Mouse (Mus musculus) forebrain, embryonic 16.5 days (tissue): ENCODE results near the gene Slc6a1. TPM values are rescaled to one million over a fixed set of nuclear protein-coding genes. Genes with fewer than 3 reads are reported as not detected.

Experiments
- ATAC-seq: fragments of 200-750 bp; cut with Nextera tagmentation; 2 replicates; pipeline ENCODE4 v1.8.0; 2017; ENCODE audit warnings: mild to moderate bottlenecking, moderate library complexity
- H3K27ac ChIP-seq: fragments of 300-500 bp; sonication (generic); 2 replicates; pipeline ENCODE4 v1.5.1; 2014; ENCODE audit warnings: low read length, control low read depth
- H3K27me3 ChIP-seq: fragments of 300-500 bp; sonication (generic); replicated peaks from 2 replicates; pipeline ENCODE4 v1.6.1; 2014; ENCODE audit warnings: low read length; ENCODE audit not compliant: control insufficient read depth, insufficient read depth
- H3K36me3 ChIP-seq: fragments of 300-500 bp; sonication (generic); 2 replicates; pipeline ENCODE4 v1.6.1; 2014; ENCODE audit not compliant: control insufficient read depth, insufficient read depth
- H3K4me1 ChIP-seq: fragments of 300-500 bp; sonication (generic); replicated peaks from 2 replicates; pipeline ENCODE4 v1.6.1; 2014; ENCODE audit warnings: low read length; ENCODE audit not compliant: control insufficient read depth, insufficient read depth
- H3K4me2 ChIP-seq: fragments of 300-500 bp; sonication (generic); 2 replicates; pipeline ENCODE4 v1.6.1; 2014; ENCODE audit warnings: mild to moderate bottlenecking, low read length, control low read depth
- H3K4me3 ChIP-seq: fragments of 300-500 bp; sonication (generic); replicated peaks from 2 replicates; pipeline ENCODE4 v1.5.1; 2014; ENCODE audit warnings: mild to moderate bottlenecking, low read length, control low read depth
- H3K9ac ChIP-seq: fragments of 300-500 bp; sonication (generic); replicated peaks from 2 replicates; pipeline ENCODE4 v1.6.1; 2014; ENCODE audit warnings: low read depth, low read length, control low read depth
- H3K9me3 ChIP-seq: fragments of 300-500 bp; sonication (generic); 2 replicates; pipeline ENCODE4 v1.6.1; 2016; ENCODE audit warnings: low read length; ENCODE audit not compliant: control insufficient read depth
- WGBS: fragments of 180-500 bp; shearing (Covaris S2); extraction: QIAGEN DNeasy Blood & Tissue Kit; methylation state at CpG from one replicate; pipeline ENCODE4 v1.1.7; 2014; 5-methylcytosine and 5-hydroxymethylcytosine counted together
- polyA plus RNA-seq: library from polyadenylated mRNA; unstranded; fragments of >200 nt; fragmentation: Nextera tagmentation; extraction: Ambion mirVana; gene quantifications from 2 replicates; pipeline ENCODE4 v1.2.1, GENCODE M21; 2015

Gene Slc6a1
- polyA plus RNA-seq, 1 experiment from 2014 or later: 138 TPM

DNA sequence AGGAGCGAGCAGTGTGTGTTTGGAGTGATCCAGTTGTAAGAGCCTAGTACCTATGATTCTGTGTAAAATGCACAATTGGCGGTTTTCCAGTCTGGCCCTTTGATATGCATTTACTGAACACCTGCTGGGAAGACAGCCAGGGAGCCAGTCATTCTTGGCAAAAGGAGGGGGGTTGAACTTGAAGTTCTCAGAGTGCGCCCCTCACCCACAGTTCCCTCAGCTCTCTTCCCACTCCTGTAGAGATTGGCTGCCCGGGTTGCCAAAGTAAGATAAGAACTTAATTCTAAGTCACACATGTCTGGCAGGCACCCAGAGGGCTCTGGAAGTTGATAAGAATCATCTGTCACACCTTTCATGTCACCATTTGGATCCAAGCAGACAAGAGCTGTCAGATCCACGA, 18.0 kb upstream of the Slc6a1 start:
- Histone ChIP-seq H3K4me2 (no peak overlapping the region), H3K36me3 (no peaks in the 10 kb centered on the region), H3K27me3 (no peaks in the 10 kb centered on the region), H3K4me3 (no peak overlapping the region), H3K9me3 (no peaks in the 10 kb centered on the region), H3K9ac (no peak overlapping the region), H3K27ac (peak overlapping the region; percentile 54), H3K4me1 (peaks cover 19% of the 10 kb centered on the region)
- ATAC-seq: peak; percentile 57; the same call in 1 of the 2 replicates
- WGBS: 24% methylated on average over 5 of the region's 5 CpGs

DNA sequence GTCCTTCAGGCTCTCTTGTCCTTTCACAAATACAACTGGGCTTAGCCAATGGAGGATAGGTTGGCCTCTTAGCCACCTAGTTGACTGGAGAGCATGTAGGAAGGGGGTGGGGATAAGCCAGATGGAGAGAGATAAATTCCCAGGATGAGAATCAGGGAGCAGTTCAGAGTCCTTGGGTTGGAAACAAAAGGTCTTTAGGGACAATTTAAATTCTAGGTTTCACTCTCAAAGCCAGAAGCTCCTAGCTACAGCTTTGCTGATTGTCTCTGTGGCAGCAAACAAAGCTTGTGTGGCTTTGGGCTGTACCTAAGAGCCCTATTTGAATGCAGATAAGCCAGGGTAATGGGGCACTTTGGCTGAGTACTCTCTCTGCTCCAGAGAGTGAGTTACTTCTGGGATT, 16.2 kb upstream of the Slc6a1 start:
- no peak overlapping the region for H3K27ac ChIP-seq
- no peaks in the 10 kb centered on the region for H3K9me3 ChIP-seq
- H3K9ac ChIP-seq: no peak overlapping the region
- H3K4me3 ChIP-seq: no peak overlapping the region
- no peak overlapping the region for H3K4me2 ChIP-seq
- no peak for ATAC-seq
- peaks cover 19% of the 10 kb centered on the region for H3K4me1 ChIP-seq
- no peaks in the 10 kb centered on the region for H3K36me3 ChIP-seq
- H3K27me3 ChIP-seq: no peaks in the 10 kb centered on the region

DNA sequence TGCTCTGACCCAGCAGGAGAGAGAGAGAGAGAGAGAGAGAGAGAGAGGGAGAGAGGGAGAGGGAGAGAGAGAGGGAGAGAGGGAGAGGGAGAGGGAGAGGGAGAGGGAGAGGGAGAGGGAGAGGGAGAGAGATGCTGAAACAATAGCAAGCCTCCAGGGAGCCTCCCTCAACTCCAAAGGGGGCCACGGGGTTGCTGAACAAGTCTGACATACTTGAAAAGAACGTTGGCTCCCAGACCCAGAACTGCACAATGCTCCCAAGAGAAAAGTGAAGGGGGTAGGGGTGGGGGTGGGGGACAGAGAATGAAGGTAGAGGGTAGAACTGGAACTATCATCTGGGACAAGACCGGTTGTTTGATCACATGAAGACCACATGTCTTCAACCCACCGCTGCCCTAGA, 14.5 kb upstream of the Slc6a1 start:
- no peak for ATAC-seq
- no peak overlapping the region for H3K9ac ChIP-seq
- 31% methylated on average over 4 of the region's 4 CpGs for WGBS

DNA sequence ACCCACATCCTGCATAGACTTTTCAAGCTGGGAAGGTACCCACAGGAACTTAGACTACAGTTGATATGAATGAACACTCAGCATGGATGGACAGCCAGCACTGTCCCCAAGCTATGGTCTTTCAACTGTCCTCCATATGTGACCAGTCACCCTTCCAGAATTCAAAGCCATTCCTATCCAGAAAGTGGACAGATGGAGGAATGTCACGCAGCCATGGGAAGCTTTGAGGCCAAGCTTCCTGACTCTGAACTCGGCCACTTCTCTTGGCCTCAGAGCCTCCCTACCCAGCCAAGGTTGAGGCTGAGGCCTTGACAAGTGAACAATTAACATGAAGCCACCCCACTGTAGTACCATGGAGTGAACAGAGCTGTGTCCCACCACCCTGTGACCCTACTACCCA, 12.8 kb upstream of the Slc6a1 start:
- no peak overlapping the region for H3K4me3 ChIP-seq
- H3K36me3 ChIP-seq: no peaks in the 10 kb centered on the region
- no peaks in the 10 kb centered on the region for H3K27me3 ChIP-seq
- ATAC-seq: no peak
- no peak overlapping the region for H3K27ac ChIP-seq
- 85% methylated on average over 2 of the region's 2 CpGs for WGBS
- H3K9ac ChIP-seq: no peak overlapping the region
- no peaks in the 10 kb centered on the region for H3K9me3 ChIP-seq
- H3K4me2 ChIP-seq: no peak overlapping the region
- peaks cover 21% of the 10 kb centered on the region for H3K4me1 ChIP-seq

More for the DNA sequence above, 14.5 kb upstream of the Slc6a1 start:
- Histone ChIP-seq H3K27ac (no peak overlapping the region), H3K9me3 (no peaks in the 10 kb centered on the region), H3K4me3 (no peak overlapping the region), H3K36me3 (no peaks in the 10 kb centered on the region), H3K4me1 (peaks cover 23% of the 10 kb centered on the region), H3K4me2 (no peak overlapping the region), H3K27me3 (no peaks in the 10 kb centered on the region)

DNA sequence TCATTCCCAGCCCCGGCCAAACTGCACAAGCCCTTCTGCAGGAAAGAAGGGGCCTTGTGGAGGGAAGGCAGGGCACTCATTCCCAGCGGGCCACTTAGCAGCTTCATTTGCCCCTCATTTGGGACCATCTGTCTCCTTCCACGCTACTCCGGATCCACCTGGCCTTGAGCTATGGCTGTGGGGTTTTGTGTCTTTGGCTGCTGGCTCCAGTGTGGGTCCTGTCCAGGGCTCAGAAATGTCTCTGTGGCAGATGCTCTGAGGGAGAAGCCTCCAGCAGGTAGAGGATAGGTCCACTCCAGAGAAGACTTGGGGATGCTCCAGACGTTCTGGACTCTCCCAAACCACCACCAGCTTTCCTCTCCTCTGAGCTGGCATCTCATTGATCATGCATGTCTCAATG, 11.6 kb upstream of the Slc6a1 start:
- Histone ChIP-seq H3K4me2 (no peak overlapping the region), H3K27ac (no peak overlapping the region), H3K4me1 (peaks cover 18% of the 10 kb centered on the region), H3K4me3 (no peak overlapping the region), H3K36me3 (no peaks in the 10 kb centered on the region), H3K9me3 (no peaks in the 10 kb centered on the region), H3K9ac (no peak overlapping the region), H3K27me3 (no peaks in the 10 kb centered on the region)
- WGBS: 62% methylated on average over 5 of the region's 5 CpGs
- ATAC-seq: no peak

DNA sequence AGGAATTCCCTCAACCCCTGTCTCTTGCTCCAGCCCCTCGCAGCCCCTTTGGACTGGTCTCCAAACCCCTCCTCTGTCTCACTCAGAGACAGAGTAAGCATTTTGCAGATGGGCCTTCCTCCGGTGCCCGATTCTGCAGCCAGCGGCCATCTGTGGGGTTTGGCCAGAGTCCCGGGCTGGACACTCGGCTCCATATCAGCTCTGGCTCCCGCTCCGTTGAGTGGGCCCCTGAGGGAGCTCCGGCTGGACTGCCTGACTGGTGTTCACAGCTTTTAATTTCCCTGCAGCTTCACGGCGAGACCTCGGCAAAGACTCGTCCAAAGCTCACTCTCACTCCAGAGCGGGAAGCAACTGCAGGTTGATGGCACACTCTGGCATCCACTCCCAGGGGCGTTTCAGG, 10.2 kb upstream of the Slc6a1 start:
- no peak overlapping the region for H3K4me2 ChIP-seq
- WGBS: 57% methylated on average over 15 of the region's 15 CpGs
- no peak overlapping the region for H3K27ac ChIP-seq
- peaks cover 18% of the 10 kb centered on the region for H3K4me1 ChIP-seq
- no peak for ATAC-seq
- H3K9me3 ChIP-seq: no peaks in the 10 kb centered on the region
- H3K36me3 ChIP-seq: no peaks in the 10 kb centered on the region
- no peaks in the 10 kb centered on the region for H3K27me3 ChIP-seq
- no peak overlapping the region for H3K9ac ChIP-seq
- no peak overlapping the region for H3K4me3 ChIP-seq

DNA sequence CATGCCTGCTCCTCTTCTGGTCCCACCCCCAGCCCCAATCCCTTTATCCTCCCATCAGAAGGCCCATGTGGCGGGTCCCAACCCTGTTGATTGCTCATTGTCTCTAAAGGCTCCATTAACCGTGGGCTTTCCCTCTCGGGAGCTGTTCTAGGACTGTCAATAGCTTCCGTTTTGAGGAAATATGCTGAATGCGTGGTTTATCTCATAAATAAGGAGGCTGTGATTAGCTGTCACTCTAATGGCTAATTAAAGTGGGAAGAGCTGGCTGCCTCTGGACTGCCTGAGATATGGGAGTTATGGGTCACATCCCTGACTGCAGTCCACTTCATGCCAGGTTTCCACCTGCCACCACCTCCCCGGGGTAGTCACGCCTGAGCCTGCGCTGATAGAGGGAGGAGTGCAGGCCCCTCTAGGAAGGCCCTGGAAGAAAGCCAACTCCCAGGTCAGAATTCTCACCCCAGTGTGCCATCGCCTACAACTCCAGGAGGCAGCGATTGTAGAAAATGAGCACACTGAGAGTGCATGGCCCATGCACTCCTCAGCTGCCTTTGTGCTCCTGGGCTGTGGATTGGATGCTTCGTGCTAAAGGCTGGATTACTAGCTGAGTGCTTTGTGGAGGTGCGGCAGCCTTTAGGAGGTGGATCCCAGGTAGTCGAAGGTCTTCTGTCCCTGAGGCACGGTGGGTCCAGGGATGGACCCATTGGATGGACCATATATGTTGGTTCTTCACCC, 8.3 kb upstream of the Slc6a1 start:
- Histone ChIP-seq H3K9ac (no peak overlapping the region), H3K9me3 (no peaks in the 10 kb centered on the region), H3K27me3 (no peaks in the 10 kb centered on the region), H3K36me3 (no peaks in the 10 kb centered on the region), H3K4me2 (no peak overlapping the region), H3K4me1 (peaks cover 18% of the 10 kb centered on the region), H3K27ac (peak overlapping the region; percentile 77), H3K4me3 (no peak overlapping the region)
- ATAC-seq: peak; percentile 78
- 37% methylated on average over 14 of the region's 14 CpGs for WGBS

DNA sequence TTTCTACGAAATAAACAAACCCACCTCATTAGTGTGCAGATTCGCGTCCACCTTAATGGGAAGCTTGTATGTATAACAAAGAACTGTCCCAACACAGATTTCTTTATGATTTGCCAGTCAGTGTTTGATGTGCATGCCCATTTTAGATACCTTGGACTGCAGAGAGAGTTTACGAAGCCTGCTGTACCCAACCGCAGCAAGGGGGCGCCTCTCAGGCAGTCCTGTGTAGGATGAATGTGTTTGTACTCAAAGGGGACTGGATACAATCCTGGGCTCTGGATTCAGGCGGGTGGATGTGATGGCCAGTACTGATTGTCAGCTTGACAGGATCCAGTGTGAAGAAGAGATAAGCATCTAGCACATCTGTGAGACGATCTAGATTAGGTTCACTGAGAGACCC, 6.6 kb upstream of the Slc6a1 start:
- WGBS: 43% methylated on average over 8 of the region's 8 CpGs
- Histone ChIP-seq H3K9me3 (no peaks in the 10 kb centered on the region), H3K4me2 (no peak overlapping the region), H3K27me3 (no peaks in the 10 kb centered on the region), H3K27ac (no peak overlapping the region), H3K9ac (no peak overlapping the region), H3K4me1 (peaks cover 18% of the 10 kb centered on the region), H3K4me3 (no peak overlapping the region), H3K36me3 (no peaks in the 10 kb centered on the region)
- no peak for ATAC-seq

DNA sequence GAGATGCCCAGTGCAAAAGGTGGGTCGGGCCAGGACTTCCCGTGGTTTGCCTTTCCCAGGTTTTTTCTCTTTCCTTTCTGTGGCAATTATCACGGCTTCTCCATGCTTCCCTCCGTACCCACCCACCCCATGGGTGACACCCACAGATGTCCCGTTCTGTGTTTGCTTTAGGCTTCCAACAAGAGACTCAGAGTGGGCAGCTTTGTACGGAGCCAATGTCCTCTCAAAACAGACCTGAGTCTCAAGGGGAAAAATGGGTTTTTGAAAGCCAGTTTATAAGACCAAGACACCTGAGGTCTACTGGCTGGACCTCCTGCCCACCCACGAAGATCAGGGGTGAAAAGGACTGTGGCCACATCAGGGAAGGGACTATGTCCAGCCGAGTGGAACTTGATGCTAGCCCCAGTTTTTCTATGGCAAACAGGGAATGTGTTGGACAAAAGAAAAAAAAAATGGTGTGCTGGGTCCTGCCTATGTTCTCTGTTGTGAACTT, 889 bp downstream of the Slc6a1 start:
- H3K36me3 ChIP-seq: no peaks in the 10 kb centered on the region
- peak overlapping the region; percentile 70 for H3K4me3 ChIP-seq
- WGBS: 6% methylated on average over 8 of the region's 8 CpGs
- H3K4me2 ChIP-seq: peak overlapping the region; percentile 64
- H3K9ac ChIP-seq: peak overlapping the region; percentile 79
- H3K27ac ChIP-seq: peak overlapping the region; percentile 86
- H3K4me1 ChIP-seq: peaks cover 44% of the 10 kb centered on the region
- no peaks in the 10 kb centered on the region for H3K9me3 ChIP-seq
- ATAC-seq: no peak
- H3K27me3 ChIP-seq: 0 out of 2 replicates have a peak, but pooled peaks cover 2% of the 10 kb centered on the region
